Mouse (Mus musculus) NIH3T3 (cell line): ENCODE measurements at regions not wholly inside any gene's neighbourhood (a gene's known extent, or its start where the extent isn't known, plus 50 kb on each side); places are given as distances from the start of the nearest gene placed in this dataset.

ENCODE experiments used
- DNase-seq: peaks from one replicate; pipeline ENCODE4 v3.0.0-alpha.2; 2012; ENCODE audit warnings: low read depth

DNA sequence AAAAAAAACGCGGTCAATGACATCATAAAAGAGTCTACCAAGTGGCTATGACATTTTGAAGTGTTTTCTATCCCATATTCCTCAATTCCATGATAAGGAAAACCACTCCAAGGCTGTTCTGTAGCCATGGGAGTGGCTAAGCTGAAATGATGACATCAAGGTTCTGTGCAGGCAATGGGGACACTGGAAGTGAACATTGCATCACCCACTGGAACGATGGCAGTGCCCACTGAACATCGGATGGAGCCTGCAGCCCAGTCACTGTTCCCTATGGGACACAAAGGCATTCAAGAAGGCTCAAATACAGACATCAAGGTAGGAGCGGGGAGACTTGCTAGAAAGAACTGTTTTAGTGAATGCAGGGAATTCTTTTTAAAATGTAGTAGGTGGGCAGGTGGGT, 410.8 kb downstream of the Cd83 start:
- DNase-seq = no peak

DNA sequence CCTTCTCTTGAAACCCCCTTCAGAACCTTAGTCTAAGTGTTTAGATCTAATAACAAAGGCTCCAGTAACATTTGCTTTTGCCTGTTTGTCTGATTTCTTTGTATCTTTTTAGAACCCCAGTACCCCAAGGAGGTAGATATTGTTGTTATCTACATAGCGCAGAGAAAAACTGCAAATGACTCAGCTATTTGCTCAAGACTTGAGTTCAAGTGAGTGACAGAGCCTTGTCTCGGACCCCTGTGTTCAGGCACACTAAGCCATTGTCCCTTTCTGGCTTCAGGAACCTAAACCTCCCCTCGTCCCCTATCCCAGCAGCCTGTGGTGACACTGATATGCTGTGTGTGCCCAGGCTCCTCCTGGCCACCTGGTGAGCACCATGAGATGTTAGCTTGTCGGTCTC, 421.5 kb downstream of the Cd83 start:
- DNase-seq = no peak

DNA sequence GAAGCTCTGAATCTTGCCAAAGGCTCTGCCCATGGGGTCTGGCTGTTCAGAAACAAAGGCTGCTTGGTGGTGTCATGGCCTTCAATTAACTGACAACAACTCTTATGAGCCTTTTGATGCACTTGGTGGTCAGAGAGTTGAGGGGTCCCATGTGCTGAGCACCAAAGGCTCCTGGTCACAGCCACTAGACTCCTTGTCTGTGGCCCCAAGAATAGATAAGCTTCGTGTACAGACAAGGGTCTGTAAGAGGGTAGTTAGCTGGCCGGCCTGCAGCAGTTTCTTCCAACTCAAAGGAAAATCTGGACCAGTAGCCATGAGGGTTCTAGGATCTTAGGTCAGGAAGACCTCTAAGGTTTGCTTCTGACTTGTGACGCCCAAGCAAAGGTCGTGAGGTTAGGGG, 421.9 kb downstream of the Cd83 start:
- no peak for DNase-seq

DNA sequence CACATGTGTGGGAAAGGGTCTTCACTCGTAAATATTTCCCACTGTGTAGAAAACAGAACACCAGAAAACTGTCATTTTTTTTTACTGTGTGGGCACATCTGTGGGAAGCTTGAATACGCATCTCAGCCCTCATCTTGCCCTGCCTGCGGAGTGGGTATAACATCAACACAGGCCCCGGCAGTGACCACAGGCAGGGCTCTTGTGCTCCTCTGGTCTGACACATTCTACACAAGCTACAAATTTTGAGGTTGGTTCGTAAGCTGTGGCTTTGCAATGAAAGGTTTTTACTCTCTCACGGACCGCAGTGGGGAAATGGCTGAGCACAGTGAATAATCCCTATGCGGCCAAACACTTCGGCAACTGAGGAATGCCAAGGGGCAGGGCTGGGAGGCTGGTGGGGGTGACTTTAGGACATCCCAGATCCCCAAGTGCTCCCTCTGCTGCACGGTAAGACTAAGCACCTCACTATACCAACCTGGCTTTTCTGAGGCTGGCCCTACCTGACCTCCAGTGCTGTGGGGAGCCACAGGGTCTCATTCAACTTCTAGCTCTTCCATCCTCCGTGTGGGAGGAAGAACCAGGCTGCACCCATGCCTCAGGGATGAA, 422.9 kb downstream of the Cd83 start:
- no peak for DNase-seq

DNA sequence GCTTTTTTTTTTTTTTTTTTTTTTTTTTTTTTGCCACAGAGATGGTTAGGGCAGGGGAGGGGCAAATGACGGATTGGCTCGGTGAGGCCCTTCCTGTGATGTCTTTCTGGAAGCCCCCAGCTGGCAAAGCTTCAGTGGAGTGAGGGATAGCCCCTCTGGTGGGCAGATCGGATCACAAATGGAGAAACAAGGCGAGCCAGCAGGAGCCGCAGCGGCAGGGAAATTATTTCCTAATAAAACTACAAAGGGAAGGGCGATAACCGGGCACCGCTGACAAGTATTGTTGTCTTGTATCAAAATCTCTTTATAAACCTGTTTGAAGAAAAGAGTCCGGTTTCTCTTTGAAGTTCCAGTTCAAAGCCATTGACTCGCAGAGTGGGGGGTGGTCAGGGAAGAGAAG, 424.5 kb downstream of the Cd83 start:
- DNase-seq = no peak

DNA sequence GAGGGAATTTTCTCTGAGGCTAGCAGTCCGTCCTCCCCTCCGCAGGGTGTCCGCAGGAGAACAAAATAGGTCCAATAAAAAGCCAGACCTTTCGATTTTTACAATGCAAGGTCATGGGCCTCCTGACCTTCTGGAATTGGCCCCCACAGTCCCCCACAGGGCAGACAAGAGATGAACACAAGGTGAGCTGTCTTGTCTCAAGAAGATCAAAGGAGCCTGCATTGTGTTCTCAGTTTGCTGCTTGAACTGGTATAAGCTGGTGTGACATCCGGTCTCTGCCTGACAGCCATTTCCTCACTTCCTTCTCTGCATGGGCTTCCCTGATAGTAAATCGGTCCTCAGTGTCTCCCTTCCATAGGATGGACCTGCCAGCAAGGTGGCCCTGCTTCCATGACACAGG, 425.5 kb downstream of the Cd83 start:
- DNase-seq = no peak

DNA sequence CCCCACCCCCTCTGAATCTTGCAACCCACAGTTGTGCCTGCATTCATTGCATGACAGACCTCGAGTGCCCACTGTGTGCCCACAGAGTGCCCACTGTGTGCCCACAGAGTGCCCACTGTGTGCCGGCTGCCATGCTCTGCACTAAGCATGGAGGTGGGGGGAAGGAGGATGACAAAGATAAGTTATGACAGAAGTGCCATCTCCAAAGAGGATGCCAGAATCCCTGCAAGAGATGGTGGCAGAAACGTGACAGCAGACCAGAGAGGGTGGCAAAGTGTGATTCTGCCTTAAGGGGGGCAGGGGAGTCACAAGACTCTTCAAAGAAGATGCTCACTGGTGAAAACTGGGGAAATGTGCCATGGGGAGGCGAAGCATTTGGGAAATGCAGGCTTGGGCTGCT, 427.8 kb downstream of the Cd83 start:
- no peak for DNase-seq

DNA sequence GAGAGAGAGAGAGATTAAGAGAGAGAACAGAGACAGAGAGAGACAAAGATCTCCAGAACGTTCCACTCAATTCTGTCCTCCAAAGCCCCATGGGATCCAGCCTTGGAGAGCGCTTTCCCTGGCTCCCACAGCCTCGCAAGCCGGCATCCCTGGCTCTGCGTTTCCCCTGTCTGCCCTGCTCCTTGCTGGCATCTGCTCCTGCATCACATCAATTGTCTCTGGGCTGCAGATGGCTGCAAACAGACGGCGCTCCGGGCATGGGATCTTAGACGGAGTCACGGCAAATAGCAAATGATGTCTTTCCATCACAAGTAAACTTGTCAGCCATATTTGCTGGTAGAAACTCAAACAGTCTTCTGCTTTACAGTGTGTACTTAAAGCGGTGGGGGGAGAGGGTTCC, 428.4 kb downstream of the Cd83 start:
- DNase-seq = peak; percentile 2

DNA sequence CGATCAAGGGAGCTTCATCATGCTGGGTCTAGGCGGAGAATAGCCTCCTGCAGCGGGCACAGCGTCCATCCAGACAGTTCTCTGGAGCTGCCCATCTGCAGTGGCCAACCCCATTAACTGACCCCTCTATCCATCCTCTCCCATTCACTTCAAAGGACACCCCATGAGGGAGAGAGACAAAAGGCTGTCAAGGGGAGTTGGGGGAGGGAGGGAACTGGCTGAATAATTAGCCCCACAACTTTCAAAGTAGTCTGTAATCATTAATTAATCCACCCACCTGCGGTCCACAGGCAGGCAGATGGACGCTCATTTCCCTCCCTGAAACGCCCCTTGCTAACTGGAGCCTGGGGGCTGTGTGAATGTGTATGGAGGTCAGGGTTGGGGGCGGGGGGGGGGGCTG, 433.7 kb downstream of the Cd83 start:
- no peak for DNase-seq

DNA sequence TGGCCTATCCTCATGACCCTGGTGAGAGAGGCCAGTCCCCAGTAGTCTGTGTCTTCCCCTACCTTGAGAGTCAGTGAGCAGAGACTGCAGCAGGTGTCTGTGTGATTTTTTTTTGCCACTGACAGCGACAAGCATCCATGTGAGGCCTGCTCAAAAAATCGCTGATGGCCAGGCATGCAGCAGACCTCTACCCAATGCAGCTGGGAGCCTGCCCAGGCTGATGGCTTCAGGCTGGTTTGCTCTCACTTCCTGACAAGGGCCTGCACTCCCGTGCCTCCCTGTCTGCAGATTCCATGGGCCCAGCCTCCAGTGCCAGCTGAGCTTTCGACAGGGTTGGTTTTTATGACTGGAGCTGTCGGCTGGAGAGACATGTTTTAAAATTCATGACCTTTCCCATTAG, 437.1 kb downstream of the Cd83 start:
- DNase-seq = no peak

DNA sequence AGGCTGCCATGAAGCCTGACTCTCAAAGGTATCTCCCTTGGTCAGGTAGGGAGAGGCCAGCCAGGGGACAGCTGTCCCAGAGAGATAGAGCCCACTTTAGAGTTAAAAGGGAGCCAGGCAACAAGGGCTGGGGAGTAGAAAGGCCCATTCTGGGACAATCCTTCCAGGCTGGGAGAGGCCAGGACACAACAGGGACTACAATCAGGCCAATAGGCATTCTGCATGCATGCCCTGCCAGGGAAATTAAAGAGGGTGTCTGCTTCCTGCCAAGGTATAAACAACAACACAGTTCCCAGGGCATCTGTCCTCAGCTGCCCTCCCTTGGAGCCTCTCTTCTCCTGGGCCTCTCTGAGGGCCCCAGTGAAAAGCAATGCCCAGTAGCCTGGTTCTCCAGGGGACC, 437.8 kb downstream of the Cd83 start:
- DNase-seq = no peak

DNA sequence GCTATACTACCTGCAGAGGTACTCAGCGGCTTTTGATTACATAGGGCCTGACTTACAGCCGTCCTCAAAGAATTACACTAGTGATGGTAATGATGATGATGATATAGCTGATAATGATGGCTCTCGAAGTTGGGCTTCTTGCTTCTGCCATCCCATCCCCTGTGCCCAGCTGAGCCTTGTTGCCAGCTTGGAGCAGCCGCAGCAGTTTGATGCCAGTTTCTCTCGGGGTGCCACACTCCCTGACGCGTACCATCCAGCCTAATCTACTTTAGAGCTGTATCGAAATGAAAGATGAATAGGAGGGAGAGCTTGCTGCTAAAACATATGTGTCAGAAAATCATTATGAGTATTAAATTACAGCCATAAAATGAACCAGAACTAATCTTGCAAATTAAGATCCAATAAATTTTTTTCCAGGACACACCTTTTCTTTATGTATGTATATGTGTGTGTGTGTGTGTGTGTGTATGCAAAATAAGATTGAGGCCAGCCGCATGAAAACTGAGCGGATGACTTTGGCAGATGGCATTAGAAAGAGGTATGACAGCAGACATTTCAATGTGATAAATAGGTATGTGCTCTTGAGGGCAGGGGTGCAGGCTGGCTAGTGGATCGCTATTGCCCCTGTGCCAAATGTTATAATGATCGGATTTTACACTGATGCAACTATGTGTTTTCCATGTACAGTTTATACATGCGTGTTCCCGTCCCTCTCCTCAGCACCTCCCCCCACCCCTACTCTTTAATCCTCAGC, 443.3 kb downstream of the Cd83 start:
- no peak for DNase-seq

DNA sequence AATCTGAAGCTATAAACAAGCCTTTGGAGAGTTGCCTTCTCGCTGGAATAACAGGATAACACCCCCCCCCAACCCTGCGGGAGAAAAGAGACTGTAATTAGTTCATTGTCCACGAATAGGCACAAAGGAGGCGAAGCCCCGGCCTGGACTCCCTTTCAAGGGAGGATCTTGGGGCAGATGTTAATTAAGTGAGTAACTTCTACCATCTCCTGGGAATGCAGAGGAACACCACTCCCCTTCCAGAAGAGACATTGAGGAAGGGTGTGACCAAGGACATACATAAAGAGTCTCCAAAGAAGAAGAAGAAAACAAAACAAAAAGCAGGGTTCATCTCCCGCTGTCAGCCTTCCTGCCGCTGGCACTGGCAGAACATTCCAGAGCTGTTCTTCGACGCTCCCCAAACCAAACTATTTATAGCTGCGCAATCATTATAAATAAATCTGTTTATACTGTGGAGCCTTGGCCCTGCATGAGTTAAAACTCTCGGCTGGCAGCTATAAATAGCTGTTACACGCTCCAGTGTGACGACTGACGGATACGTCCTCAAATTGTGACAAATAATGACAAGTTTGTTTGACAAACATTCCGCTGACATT, 444.1 kb downstream of the Cd83 start:
- DNase-seq = peak; percentile 3

DNA sequence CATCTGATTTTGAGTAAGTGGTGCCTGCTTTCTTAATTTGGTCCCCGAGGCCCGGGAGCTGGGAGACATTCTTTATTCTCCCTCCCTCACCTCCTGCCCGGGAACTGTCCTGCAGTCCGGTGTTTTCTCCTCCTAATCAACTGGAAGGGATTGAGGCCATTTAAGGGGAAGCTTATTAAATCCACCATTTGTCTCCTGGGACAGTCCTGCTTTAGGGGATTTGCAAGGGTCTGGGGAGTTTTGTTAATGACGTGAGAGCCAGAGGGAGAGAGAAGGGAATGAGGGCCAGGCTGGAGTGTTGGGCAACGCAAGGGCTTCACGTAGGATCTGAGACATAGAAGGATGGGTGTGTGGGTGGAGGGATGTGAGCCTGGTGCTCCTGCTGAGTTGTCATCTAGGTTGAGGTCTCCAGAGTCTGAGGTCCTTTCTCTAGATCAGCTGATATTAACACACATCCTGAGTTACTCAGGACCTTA, 444.6 kb downstream of the Cd83 start:
- no peak for DNase-seq

DNA sequence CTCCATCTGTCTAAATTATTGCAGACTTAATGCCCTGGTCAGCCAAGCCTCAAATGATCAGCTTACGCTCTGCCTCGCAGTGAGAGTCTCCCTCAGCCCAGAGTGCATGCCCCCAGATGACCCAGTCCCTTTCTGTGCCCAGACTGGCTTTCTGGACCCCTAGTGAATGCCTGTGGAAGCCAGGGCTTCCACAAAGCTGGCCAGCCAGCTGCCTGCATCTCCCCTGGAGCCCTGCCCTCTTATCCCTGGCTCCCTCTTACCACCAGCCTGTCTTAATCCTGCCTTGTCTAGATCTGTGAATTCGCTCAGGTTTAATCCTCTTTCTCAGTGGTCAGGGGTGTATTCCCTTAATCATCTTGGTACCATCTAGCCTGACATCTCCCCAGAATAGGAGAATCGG, 446.8 kb downstream of the Cd83 start:
- no peak for DNase-seq

DNA sequence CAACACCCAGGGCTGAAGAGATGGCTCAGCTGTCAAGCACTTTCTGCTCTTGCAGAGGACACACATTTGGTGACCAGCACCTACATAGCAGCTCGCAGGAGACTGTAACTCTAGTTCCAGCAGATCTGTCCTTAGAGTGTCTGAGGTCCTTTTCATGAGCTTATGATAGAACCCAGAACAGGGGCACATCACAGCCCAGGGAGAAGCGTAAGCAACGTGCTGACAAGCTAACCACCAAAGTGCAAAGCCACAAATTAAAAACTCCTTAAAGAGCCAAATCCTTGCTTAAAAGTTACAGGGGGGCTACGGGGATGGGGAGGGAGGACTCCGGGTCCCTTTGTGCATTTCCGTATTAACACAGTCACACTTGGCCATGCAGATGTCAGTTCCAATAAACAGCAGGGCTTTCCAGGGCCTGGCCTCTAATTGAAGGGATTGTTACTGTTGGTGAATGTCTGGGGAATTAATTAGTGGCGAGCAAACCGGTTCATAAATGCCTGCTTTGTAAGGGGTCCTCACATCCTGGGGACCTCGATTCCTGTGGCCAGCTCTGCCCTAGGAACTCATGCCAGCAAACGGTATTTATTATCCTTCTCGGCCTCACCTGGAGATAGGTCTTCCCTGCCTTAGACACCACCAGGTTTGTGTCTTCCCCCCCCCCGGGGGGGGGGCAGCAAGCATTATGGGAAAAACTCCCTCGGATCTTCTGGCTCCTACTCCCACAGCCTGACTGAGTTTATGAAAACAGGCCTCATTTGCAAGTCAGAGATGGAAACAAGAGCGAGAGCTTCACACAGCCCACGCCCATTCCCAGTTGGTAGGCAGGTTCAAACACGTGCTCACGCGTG, 447.5 kb downstream of the Cd83 start:
- no peak for DNase-seq

DNA sequence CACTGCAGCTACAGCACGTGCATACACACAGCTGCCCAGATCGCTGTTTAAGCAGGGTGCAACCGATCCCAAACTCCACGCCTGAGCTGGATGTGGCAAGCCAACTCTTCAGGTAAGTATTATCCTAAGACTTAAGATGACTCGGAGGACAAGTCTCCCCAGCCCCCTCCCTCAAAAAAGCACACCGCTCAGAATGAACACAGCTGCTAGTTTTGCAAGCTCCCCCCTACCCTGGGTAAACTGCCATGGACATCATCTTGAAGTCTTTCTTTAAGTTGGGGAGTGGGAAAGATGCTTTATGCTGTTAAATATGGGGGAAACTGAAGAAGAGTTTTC, 448.1 kb downstream of the Cd83 start:
- no peak for DNase-seq

DNA sequence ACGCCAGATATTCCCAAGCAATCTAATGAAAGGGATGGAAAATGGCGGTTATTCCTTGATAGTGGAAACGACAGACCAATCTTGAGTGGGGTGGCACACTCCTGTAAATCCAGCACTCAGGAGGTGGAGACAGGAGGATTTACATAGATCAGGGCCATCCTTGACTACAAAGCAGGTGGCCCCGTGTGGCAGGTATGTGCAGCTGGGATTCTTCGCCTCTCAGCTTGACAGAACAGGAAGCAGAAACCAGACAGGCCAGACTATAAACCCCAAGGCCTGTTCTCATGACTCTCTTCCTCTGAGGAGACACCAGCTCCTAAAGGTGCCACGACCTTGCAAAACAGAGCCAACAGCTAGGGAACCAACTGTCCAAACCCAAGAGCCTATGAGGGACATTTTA, 449.7 kb downstream of the Cd83 start:
- DNase-seq = no peak

DNA sequence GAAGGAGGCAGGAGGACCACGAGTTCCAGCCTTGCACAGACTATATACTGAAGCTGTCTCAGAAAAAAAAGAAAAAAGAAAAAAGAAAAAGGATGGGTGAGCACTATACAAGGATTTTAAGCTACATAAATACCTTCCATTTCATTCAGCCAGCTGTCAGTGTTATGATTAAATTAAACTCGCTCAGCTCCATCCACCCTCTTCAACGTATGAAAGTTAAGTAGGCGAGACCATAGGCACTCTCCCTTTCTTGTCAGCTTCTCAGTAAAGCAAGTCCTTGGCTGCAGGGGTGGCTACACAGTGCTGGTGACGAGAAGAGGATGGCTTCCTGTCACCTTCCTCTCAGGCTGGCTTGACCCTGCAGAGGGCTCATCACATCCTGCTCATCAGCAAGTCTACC, 450.7 kb downstream of the Cd83 start:
- no peak for DNase-seq

DNA sequence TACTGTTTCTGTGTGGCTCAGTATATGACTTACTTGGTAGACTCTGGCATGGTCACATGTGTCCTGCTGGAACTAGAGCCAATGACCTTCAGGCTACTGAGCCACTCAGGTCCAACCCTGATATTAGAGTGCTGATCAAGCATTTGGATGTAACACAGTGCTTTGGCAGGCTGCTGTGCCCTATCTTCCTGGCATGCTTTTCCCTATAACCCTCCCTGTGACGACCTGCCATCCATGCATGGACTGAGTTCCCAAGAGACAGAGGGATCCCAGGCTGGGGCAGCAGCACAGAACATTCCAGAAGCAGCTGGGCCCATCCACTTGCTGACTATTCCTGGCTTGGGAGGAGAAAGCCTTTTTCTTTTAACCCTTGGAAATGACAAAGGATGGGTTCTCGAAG, 451.4 kb downstream of the Cd83 start:
- DNase-seq = no peak

DNA sequence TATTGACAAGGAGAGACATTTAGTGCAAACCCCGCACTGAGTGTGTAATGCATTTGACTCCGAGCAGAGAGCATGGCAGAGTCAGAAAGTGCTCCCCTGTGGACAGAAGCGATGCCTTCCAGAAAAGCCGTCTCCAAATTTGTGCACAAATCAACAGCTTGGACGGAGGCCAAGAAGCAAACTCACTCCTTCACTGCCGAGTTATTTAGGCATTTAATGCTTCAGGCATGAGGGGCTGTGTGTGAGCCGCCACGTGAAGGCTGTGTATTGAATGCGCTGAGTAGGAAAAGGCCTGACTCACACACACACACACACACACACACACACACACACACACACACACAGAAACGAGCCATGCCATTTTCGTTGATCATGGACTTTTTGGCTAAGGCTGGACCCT, 453.7 kb downstream of the Cd83 start:
- DNase-seq = peak; percentile 9

DNA sequence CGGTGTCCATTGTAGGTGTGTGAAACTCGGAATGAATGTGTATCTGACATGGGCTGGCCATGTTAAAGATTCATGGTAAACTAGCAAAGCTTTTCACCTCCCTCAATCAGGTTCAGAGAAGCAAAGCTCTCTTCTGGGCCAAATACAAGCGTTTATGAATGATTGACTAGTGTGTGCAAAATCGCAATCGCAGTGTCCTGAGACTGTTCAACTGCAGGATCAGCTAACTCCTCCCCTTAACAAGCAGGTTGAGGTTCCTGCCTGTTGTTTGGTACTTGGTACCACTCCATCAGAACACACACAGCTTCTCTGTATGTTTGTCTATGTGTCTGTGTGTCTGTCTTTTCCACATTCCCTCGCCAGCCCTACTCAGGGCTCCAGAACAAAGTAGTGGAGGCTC, 458.6 kb downstream of the Cd83 start:
- DNase-seq = no peak

DNA sequence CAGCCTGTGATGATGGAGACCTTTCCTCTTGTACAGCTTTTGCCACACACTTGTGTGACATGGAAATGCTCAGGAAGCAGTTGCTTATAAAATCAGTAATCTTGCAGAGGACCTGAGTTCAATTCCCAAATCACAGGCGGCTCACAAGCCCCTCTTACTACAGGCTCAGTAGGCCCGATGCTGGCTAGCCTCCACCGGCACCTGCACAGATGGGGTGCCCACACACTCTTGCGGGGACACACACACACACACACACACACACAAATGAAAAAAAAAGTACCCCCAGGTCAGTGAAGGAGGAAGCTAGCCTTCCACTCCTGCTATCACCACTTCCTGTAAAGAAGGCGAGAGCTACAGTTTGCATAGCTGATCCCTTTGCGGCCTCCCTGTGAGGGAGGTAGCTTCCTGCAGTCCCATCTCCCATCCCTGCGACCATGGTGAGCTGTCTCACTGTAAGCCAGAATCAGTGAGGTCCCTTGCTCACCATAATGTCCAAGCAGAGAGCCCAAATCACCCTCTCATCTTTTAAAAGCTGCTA, 462.2 kb downstream of the Cd83 start:
- DNase-seq = no peak
